Mouse (Mus musculus): Measurements from ENCODE around the gene Traf5. TPM values are rescaled to one million over a fixed set of nuclear protein-coding genes. Genes with fewer than 3 reads are reported as not detected.

Gene Traf5
- polyA plus RNA-seq, 1 experiment: 31.0 TPM

GRCm38 (mm10) chr1:192092879-192093660 lies 711 bp upstream of the Traf5 start:
- peaks cover 3% of the 10 kb centered on the region; the same call in 1 of the 2 replicates for H3K36me3 ChIP-seq (ENCODE audit: control insufficient read depth, insufficient read depth, low read length)
- H3K27ac ChIP-seq (ENCODE audit: insufficient read depth, low read length): peak overlapping the region; percentile 97
- H3K4me3 ChIP-seq (ENCODE audit: extremely low read depth, insufficient read depth, insufficient read length): peak overlapping the region; percentile 90; the same call in 1 of the 2 replicates
- 31% methylated on average over 16 of the region's 16 CpGs for WGBS
- H3K27me3 ChIP-seq (ENCODE audit: control insufficient read depth, insufficient read depth, low read length): no peaks in the 10 kb centered on the region
- H3K4me1 ChIP-seq (ENCODE audit: control insufficient read depth, insufficient read depth, insufficient read length): peaks cover 23% of the 10 kb centered on the region; the same call in 1 of the 2 replicates
- peak; percentile 83 to 85 for DNase-seq (ENCODE audit: low read depth in 1 of 2, low spot score in 2 of 2)
- TF ChIP-seq CTCF (IDR thresholded peaks at IDR 0.05; ENCODE audit: extremely low read depth, insufficient read depth, insufficient read length, insufficient replicate concordance) (peak; percentile 89; the same call in 1 of the 2 replicates), POLR2A (IDR thresholded peaks at IDR 0.05; ENCODE audit: low read depth, low read length) (no peak)

GRCm38 (mm10) chr1:192090689-192091567 lies 1.4 kb downstream of the Traf5 start:
- 44% methylated on average over 11 of the region's 11 CpGs for WGBS
- DNase-seq (ENCODE audit: low read depth in 1 of 2, low spot score in 2 of 2): peak in 1 of 2 experiments; percentile 60

GRCm38 (mm10) chr1:192090281-192090680 lies 2.1 kb downstream of the Traf5 start:
- TF ChIP-seq POLR2A (IDR thresholded peaks at IDR 0.05; ENCODE audit: low read depth, low read length) (no peak), CTCF (IDR thresholded peaks at IDR 0.05; ENCODE audit: extremely low read depth, insufficient read depth, insufficient read length, insufficient replicate concordance) (no peak)
- Histone ChIP-seq H3K27me3 (ENCODE audit: control insufficient read depth, insufficient read depth, low read length) (no peaks in the 10 kb centered on the region), H3K4me1 (ENCODE audit: control insufficient read depth, insufficient read depth, insufficient read length) (peaks cover 40% of the 10 kb centered on the region; the same call in 1 of the 2 replicates), H3K4me3 (ENCODE audit: extremely low read depth, insufficient read depth, insufficient read length) (peak overlapping the region; percentile 90), H3K27ac (ENCODE audit: insufficient read depth, low read length) (peak overlapping the region; percentile 97), H3K36me3 (ENCODE audit: control insufficient read depth, insufficient read depth, low read length) (peaks cover 3% of the 10 kb centered on the region; the same call in 1 of the 2 replicates)
- WGBS: 73% methylated on average over 3 of the region's 3 CpGs
- no peak for DNase-seq (ENCODE audit: low read depth in 1 of 2, low spot score in 2 of 2)

More at GRCm38 (mm10) chr1:192090689-192091567, 1.4 kb downstream of the Traf5 start:
- no peaks in the 10 kb centered on the region for H3K27me3 ChIP-seq (ENCODE audit: control insufficient read depth, insufficient read depth, low read length)
- TF ChIP-seq POLR2A (IDR thresholded peaks at IDR 0.05; ENCODE audit: low read depth, low read length) (no peak), CTCF (IDR thresholded peaks at IDR 0.05; ENCODE audit: extremely low read depth, insufficient read depth, insufficient read length, insufficient replicate concordance) (no peak)
- peaks cover 36% of the 10 kb centered on the region; the same call in 1 of the 2 replicates for H3K4me1 ChIP-seq (ENCODE audit: control insufficient read depth, insufficient read depth, insufficient read length)
- peak overlapping the region; percentile 90 for H3K4me3 ChIP-seq (ENCODE audit: extremely low read depth, insufficient read depth, insufficient read length)
- H3K36me3 ChIP-seq (ENCODE audit: control insufficient read depth, insufficient read depth, low read length): peaks cover 3% of the 10 kb centered on the region; the same call in 1 of the 2 replicates
- peak overlapping the region; percentile 97 for H3K27ac ChIP-seq (ENCODE audit: insufficient read depth, low read length)

- DNase-seq (ENCODE audit: low read depth in 1 of 2, low spot score in 2 of 2): peak; percentile 58 to 60
Observed at GRCm38 (mm10) chr1:192089208-192090166, 2.9 kb downstream of the Traf5 start.

GRCm38 (mm10) chr1:192088011-192088410 lies 4.3 kb downstream of the Traf5 start:
- TF ChIP-seq CTCF (IDR thresholded peaks at IDR 0.05; ENCODE audit: extremely low read depth, insufficient read depth, insufficient read length, insufficient replicate concordance) (no peak), POLR2A (IDR thresholded peaks at IDR 0.05; ENCODE audit: low read depth, low read length) (no peak)
- 48% methylated on average over 4 of the region's 4 CpGs for WGBS

More at GRCm38 (mm10) chr1:192089208-192090166, 2.9 kb downstream of the Traf5 start:
- 45% methylated on average over 9 of the region's 9 CpGs for WGBS
- Histone ChIP-seq H3K4me1 (ENCODE audit: control insufficient read depth, insufficient read depth, insufficient read length) (peaks cover 46% of the 10 kb centered on the region; the same call in 1 of the 2 replicates), H3K27me3 (ENCODE audit: control insufficient read depth, insufficient read depth, low read length) (no peaks in the 10 kb centered on the region), H3K36me3 (ENCODE audit: control insufficient read depth, insufficient read depth, low read length) (peaks cover 3% of the 10 kb centered on the region; the same call in 1 of the 2 replicates), H3K27ac (ENCODE audit: insufficient read depth, low read length) (peak overlapping the region; percentile 97), H3K4me3 (ENCODE audit: extremely low read depth, insufficient read depth, insufficient read length) (peak overlapping the region; percentile 19; the same call in 1 of the 2 replicates)
- TF ChIP-seq CTCF (IDR thresholded peaks at IDR 0.05; ENCODE audit: extremely low read depth, insufficient read depth, insufficient read length, insufficient replicate concordance): no peak
- TF ChIP-seq POLR2A (IDR thresholded peaks at IDR 0.05; ENCODE audit: low read depth, low read length): no peak

More at GRCm38 (mm10) chr1:192088011-192088410, 4.3 kb downstream of the Traf5 start:
- Histone ChIP-seq H3K27me3 (ENCODE audit: control insufficient read depth, insufficient read depth, low read length) (no peaks in the 10 kb centered on the region), H3K27ac (ENCODE audit: insufficient read depth, low read length) (peak overlapping the region; percentile 94), H3K4me1 (ENCODE audit: control insufficient read depth, insufficient read depth, insufficient read length) (peaks cover 46% of the 10 kb centered on the region; the same call in 1 of the 2 replicates), H3K4me3 (ENCODE audit: extremely low read depth, insufficient read depth, insufficient read length) (no peak overlapping the region), H3K36me3 (ENCODE audit: control insufficient read depth, insufficient read depth, low read length) (peaks cover 3% of the 10 kb centered on the region; the same call in 1 of the 2 replicates)
- no peak for DNase-seq (ENCODE audit: low read depth in 1 of 2, low spot score in 2 of 2)

Measured in spleen, adult 2 months (tissue).